Mouse (Mus musculus) spleen, adult 10 weeks (tissue): ENCODE results near the gene Exoc7. TPM values are rescaled to one million over a fixed set of nuclear protein-coding genes. Genes with fewer than 3 reads are reported as not detected.

Experiments used
- polyA plus RNA-seq: library from polyadenylated mRNA; stranded (reverse); fragments of 350-450 nt; fragmentation: Illumina TruSeq; extraction: RNeasy Lipid Tissue Mini Kit (QIAGEN cat#74804); gene quantifications from one replicate; pipeline ENCODE4 v1.2.3, GENCODE M21; 2015; ENCODE audit warnings: low replicate concordance; ENCODE audit not compliant: insufficient read depth

Gene Exoc7
- polyA plus RNA-seq, result 29.0 TPM

DNA sequence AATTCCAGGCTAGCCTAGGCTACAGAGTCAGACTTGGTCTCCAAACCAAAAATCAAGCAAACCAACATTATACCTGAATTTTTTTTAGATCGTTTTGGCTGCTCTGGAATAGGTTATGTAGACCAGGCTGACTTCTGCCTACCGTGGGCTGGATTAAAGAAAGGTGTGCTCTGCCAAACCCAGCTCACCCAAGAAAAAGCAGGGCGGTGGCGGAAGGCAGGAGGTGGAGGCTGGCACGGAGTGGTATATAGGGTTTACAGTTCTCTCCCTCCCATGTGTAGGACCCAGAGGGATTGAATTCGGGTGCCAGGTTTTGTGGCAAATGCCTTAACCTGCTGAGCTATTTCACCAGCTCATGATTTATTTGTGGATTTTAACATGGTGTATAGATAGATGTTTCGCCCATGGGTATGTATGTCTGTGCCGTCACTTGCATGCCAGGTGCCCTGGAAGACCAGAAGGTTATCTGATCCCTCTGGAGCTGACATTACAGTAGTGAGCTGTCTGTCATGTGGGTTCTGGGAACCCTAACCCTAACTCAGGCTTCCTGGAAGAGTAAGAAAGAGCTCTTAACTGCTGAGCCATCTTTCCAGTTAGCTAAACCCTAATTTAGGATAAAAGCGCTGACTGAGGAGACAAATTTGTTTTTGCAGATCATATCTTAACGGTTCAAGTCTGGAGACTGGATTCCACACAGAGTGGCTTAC, at the start of gene Exoc7:
TSS of gene Exoc7 (minus strand) at position 215 of the 707 bp plus-strand sequence.

GRCm38 (mm10) chr11:116335244-116336036, 28.4 kb upstream of the Exoc7 start, which contains the start of gene Foxj1:
Foxj1 (minus strand) TSS chr11:116335399.

DNA sequence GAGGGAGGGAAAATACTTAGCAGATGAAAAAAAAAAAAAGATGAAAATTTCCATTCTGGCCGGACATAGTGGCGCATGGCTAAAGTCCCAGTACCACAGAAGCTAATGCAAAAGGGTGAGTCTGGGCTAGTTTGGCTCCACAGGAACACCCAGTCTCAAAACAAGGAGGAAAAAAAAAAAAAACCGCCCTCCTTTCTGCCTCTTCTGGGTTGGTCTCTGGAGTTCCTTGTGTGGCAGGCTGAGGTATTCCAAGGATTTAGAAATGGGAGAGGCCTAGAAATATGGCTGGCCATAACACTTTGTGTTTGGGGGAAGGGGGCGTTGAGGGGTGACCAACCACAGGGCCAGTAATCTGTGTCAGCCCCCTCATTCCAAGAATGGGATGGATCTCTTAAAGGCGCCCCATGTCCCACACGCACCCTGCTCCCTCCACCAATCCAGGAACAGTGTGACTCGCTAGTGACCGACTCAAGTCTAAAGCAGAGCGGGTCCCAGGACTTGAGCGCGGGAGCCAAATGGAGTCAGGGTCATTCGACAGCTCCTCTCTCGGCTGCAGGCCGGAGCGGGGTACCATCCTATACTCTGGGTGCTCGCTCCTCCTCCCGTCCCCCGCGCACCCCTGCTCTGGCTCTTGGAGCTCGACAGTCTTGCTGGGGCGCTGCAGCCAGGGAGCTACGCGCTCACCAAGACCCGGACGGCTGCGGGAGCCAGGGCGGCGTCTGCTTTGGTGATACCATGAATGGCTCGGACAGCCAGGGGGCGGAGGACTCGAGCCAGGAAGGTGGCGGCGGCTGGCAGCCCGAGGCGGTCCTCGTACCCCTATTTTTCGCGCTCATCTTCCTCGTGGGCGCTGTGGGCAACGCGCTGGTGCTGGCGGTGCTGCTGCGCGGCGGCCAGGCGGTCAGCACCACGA, 26.0 kb downstream of the Exoc7 start, which contains the start of gene Galr2:
TSS of gene Galr2 (plus strand) at position 189 of the 913 bp plus-strand sequence.

DNA sequence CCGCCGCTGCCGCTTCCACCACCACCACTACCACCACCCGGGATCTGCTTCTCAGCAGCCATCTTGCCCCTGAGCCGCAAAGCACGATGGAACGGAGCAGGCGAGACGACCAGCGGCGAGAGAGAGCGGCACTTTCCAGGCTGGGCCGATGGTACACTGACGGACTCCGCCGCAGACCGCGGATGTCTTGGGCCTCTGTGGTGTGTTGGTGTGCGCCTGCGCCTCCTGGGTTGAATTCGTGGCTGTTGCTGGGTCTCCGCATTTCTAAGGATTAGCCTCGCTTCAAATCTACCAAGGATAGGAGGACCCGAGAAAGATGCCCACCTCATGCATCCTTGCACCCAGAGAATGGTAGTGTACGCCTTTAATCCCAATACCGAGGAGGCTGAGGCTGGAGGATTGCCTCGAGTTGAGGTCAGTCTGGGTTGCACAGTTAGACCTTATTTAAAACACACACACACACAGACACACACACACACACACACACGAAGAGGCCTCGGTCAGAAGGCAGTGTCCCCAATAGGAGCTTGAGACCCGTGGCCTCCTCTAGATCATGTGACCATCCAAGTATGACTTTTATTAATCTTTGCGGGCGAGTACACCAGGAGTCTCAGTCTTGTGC, 32.9 kb downstream of the Exoc7 start, which contains the start of gene Srp68:
TSS of gene Srp68 (minus strand) at position 173 of the 622 bp plus-strand sequence.

Other genes with a start within 250 kb of the Exoc7 start
- 15.2 TPM for gene Unc13d, start 229.3 kb downstream of the Exoc7 start, polyA plus RNA-seq
- gene Wbp2, start 220.2 kb downstream of the Exoc7 start, polyA plus RNA-seq, result 72.9 TPM
- 4.4 TPM for gene Trim47, start 180.0 kb downstream of the Exoc7 start, polyA plus RNA-seq
- 30.2 TPM for gene Trim65, start 176.1 kb downstream of the Exoc7 start, polyA plus RNA-seq
- 19.5 TPM for gene Mrpl38, start 168.4 kb downstream of the Exoc7 start, polyA plus RNA-seq
- 15.1 TPM for gene Fbf1, start 139.1 kb downstream of the Exoc7 start, polyA plus RNA-seq
- 21.5 TPM for gene Ten1, start 108.4 kb downstream of the Exoc7 start, polyA plus RNA-seq
- 34.2 TPM for gene Acox1, start 108.2 kb downstream of the Exoc7 start, polyA plus RNA-seq
- not detected for gene Evpl, start 69.2 kb downstream of the Exoc7 start, polyA plus RNA-seq
- 35.1 TPM for gene Srp68, start 33.0 kb downstream of the Exoc7 start, polyA plus RNA-seq
- not detected for gene Galr2, start 26.3 kb downstream of the Exoc7 start, polyA plus RNA-seq
- gene Foxj1, start 28.2 kb upstream of the Exoc7 start, polyA plus RNA-seq, result 0.11 TPM
- gene Rnf157, start 105.8 kb upstream of the Exoc7 start, polyA plus RNA-seq, result 14.8 TPM
- 21.9 TPM for gene Ubald2, start 126.9 kb upstream of the Exoc7 start, polyA plus RNA-seq
- not detected for gene Qrich2, start 159.0 kb upstream of the Exoc7 start, polyA plus RNA-seq
- gene Prpsap1, start 187.0 kb upstream of the Exoc7 start, polyA plus RNA-seq, result 72.5 TPM
- gene Sphk1, start 223.7 kb upstream of the Exoc7 start, polyA plus RNA-seq, result 1.9 TPM